Mouse (Mus musculus) kidney, adult 18-20 months (tissue): Measurements from ENCODE around the gene Sstr4.

ENCODE experiments used
- DNase-seq: peaks from one replicate; pipeline ENCODE4 v3.0.0; 2021

Sstr4 gene

DNA sequence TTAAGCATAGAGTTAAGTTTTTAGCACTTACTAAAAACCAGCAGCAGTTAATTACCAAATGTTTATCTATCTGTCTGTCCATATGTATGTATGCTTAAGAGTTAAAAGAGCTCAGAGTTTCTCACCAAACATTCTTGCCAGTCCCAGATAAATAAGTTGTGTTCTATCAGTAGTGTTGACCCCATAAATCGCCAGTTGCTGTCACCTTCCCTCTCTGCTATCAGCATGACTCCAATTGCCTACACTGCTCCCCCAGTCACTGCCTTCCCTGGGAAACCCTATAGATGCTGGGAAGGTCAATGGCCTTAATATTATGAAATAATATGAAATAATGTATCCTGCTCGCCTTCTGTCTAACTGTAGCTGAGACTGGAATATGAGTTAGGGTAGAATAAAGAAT, 37.2 kb downstream of the Sstr4 start:
- DNase-seq, result no peak

DNA sequence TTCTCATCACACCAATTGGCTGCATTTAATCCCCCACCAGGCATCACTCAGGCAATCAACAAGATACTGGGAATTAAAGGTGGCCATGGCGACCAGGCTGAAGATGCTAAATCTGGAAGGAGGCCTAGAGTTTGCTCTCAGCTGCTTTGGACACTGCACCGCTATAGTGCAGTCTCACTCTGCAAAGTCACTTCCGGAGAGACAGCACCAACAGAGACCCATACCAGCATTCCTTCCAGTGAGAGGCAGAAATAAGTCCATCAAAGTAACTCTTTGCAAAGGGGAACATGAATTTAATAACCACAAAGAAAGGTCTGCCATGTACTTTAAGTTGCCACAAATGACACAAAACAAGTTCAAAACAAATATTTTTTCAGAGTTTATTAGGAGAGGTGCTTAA, 41.1 kb downstream of the Sstr4 start:
- no peak for DNase-seq

DNA sequence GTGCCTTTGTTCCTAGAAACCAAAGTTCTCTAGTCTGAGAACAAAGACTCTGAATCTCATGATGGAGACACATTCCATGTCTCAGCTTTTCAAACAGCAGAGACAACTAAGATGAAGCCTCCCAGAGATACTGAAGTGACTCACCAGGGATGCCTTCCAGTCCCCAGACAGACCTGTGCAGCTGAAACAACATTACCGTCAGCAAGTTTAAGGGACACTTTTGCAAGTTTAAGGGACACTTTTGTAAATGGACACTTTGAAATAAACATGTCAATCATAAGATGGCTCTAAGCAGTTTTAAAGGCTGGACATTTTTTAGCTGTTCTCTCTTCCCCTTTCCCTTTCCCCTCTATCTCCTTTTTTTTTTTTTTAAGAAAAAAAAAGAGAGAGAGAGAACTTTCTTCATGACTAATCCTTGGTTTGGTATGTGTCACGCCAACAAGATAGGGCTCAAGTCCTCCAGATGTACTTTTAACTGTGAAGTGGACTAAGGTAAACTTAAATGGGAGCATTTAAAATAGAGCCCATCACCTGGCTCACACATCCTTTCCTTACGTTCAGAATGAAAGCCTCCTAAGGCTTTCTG, 44.6 kb downstream of the Sstr4 start:
- DNase-seq, result no peak

DNA sequence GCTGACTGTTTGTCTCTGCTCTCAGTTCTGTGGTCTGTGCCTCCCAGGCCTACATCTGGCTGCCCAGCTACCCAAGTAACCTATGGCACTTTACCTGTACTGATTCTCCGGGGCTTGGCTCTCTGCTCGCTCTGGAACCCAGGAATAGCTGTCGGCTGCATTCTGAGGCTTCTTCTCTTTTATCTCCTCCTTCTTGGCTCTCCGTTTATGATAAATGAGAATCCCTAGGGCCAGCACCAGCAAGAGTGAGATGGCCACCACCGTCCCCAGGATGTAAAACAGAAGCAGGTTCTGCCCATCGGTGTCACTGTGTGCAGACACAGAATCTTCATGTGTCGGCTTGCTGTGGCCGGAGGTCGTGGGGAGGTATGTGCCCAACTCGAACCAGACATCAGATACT, 46.3 kb downstream of the Sstr4 start:
- DNase-seq, result peak; percentile 7

DNA sequence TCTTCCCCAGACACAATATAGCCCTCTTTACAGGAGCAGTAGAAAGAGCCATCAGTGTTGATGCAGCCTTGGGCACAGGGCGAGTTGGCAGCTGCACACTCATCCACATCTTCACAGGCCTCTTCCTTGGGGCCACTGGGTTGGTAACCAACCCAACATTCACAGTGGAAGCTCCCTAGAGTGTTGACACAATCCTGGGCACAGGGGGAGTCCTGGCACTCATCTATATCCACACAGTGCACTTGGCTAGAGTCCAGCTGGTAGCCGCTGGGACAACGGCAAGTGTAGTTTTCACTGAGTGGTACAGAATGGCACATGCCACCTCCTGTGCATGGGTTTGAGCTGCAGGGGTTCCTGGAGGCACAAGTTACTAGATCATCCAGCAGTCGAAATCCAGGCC, 47.0 kb downstream of the Sstr4 start:
- DNase-seq, result peak; percentile 16

DNA sequence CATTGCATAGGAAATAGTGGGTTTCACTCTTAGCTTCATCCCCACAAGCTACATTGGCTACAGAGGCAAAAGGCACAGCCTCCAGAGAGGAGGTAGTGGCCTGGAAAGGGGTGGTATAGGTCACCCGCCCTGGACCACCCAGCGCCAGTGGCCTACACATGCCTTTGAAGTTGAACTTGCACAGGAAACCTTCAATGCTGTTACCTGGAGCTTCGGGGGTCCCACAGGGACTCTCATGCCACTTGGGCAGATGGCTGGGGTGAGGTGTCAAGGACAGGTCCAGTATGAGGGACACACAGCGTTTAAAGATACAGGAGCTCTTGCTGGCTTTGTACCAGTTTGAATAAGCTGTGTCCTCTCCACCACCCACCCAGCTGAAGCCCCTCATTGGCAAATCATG, 47.6 kb downstream of the Sstr4 start:
- DNase-seq, result peak; percentile 15

DNA sequence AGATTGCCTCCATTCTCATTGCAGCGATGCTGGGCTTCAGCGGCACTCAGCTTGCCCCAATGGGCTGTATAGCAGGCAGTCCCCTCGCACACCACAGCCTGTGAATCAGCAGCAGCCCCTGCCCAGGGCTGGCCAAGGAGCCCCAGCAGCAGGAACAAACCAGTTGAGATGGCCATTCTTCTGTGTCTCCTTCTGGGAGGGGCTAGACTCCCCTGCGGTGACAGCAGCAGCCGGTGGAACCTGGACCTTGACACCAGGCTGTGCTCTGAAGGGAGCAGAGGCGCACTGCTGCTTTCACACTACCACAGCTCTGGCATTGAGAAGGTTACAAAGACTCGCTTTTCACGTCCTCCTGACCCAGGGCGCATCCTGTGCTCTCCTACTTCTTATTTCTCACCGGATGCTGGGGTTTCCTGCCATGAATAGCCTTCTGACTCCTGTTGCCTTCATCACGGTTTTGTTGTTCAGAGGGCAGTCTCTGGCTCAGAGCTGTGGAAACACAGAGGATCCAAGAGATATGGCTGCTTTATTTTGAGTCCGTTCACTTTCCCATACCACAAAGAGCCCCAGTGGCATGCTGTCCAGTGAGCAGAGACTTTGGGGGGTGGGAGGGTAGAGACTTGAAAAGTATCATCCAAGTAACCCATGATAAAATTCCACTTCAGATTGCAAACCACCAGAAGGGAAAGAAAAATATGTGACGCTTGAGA, 48.3 kb downstream of the Sstr4 start, which contains the start of gene Cd93:
Cd93 (minus strand) TSS at position 315 of the 710 bp plus-strand sequence.
- DNase-seq, result peak; percentile 59

DNA sequence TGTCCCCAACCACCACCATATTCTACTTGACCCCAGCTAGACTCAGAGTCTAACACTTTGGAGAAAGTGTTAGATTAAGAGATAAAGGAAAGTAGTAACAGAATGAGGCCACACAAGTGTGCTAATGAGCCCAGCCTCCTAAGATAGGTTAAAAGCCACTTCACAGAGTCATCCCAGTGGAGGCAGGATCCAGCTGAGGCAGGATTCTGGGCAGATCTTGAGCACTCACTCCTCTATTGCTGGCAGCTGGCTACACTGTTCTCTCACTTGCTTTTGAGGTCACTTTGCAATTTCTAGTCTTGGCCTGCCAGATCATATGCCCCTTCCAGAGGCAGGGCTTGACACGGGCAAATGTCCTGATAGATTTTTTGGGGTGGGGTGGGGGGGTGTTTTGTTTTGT, 49.3 kb downstream of the Sstr4 start:
- DNase-seq, result no peak

DNA sequence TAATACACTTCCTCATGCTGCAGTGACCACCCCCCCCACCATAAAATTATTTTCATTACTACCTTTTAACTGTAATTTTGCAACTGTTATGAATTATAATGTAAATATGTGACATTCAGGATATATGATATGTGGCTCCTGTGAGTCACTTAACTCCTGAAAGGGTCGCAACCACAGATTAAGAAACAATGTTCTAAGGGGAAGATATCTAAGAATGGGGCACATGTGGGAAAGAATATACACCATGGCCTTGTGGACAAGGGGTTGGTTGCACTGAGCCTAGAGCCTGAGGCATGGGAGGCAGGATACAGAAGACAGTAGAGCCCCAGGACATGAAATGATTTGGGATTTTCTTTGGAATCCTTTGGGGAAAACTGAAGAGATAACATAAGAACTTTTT, 50.5 kb downstream of the Sstr4 start:
- no peak for DNase-seq
